Mouse (Mus musculus) heart, embryonic 14.5 days (tissue): Measurements from ENCODE around the gene Nom1. TPM values are rescaled to one million over a fixed set of nuclear protein-coding genes. Genes with fewer than 3 reads are reported as not detected.
A peak's percentile ranks its signal among the peaks of the same experiment; 100 is the strongest.

Experiments
- ATAC-seq: fragments of 200-750 bp; cut with Nextera tagmentation; 2 replicates; pipeline ENCODE4 v1.8.0; 2017; ENCODE audit warnings: low read depth, moderate TSS enrichment; ENCODE audit not compliant: insufficient number of reproducible peaks, insufficient read depth, low FRiP score
- H3K27ac ChIP-seq, 2 experiments: fragments of 200-500 bp in 1 of 2; fragments of 300-500 bp in 1 of 2; sonication (generic) in 1 of 2; replicated peaks in 1 of 2; 2 replicates each; pipeline ENCODE4 v1.5.1; 2012 to 2014; ENCODE audit warnings: low read depth in 2 of 2, low read length in 2 of 2, control low read depth in 1 of 2, mild to moderate bottlenecking in 1 of 2, mixed read lengths in 1 of 2; ENCODE audit not compliant: control insufficient read depth in 1 of 2, insufficient read depth in 1 of 2
- H3K27me3 ChIP-seq: fragments of 300-500 bp; sonication (generic); 2 replicates; pipeline ENCODE4 v1.6.1; 2014; ENCODE audit warnings: mild to moderate bottlenecking, low read length, control low read depth; ENCODE audit not compliant: control insufficient read depth, insufficient read depth
- H3K36me3 ChIP-seq: fragments of 300-500 bp; sonication (generic); 2 replicates; pipeline ENCODE4 v1.6.1; 2014; ENCODE audit warnings: mild to moderate bottlenecking, control low read depth, low read length, mixed read lengths; ENCODE audit not compliant: control insufficient read depth, insufficient read depth
- H3K4me1 ChIP-seq, 2 experiments: fragments of 200-500 bp in 1 of 2; fragments of 300-500 bp in 1 of 2; sonication (generic) in 1 of 2; 2 replicates each; pipeline ENCODE4 v1.6.1; 2012 to 2014; ENCODE audit warnings: low read length in 2 of 2, control low read depth in 1 of 2, mixed read lengths in 1 of 2; ENCODE audit not compliant: control insufficient read depth in 2 of 2, insufficient read depth in 2 of 2
- H3K4me2 ChIP-seq: fragments of 300-500 bp; sonication (generic); 2 replicates; pipeline ENCODE4 v1.6.1; 2014; ENCODE audit warnings: mild to moderate bottlenecking, low read length
- H3K4me3 ChIP-seq, 2 experiments: fragments of 200-500 bp in 1 of 2; fragments of 300-500 bp in 1 of 2; sonication (generic) in 1 of 2; 2 replicates each; pipeline ENCODE4 v1.5.1; 2012 to 2014; ENCODE audit warnings: low read length in 2 of 2, mild to moderate bottlenecking in 2 of 2, control low read depth in 1 of 2, low read depth in 1 of 2, moderate library complexity in 1 of 2; ENCODE audit not compliant: control insufficient read depth in 1 of 2, insufficient read depth in 1 of 2
- H3K9ac ChIP-seq: fragments of 300-500 bp; sonication (generic); 2 replicates; pipeline ENCODE4 v1.6.1; 2014; ENCODE audit warnings: mild to moderate bottlenecking, low read length
- H3K9me3 ChIP-seq: fragments of 300-500 bp; sonication (generic); 2 replicates; pipeline ENCODE4 v1.6.1; 2016; ENCODE audit warnings: low read length, control low read depth; ENCODE audit not compliant: control insufficient read depth
- whole genome bisulfite sequencing: fragments of 180-500 bp; shearing (Covaris S2); extraction: QIAGEN DNeasy Blood & Tissue Kit; methylation state at CpG from one replicate; pipeline ENCODE4 v1.1.7; 2014; 5-methylcytosine and 5-hydroxymethylcytosine counted together
- polyA plus RNA-seq: library from polyadenylated mRNA; unstranded; fragments of >200 nt; fragmentation: Nextera tagmentation; extraction: Ambion mirVana; gene quantifications from 2 replicates; pipeline ENCODE4 v1.2.1, GENCODE M21; 2014

Gene Nom1
- polyA plus RNA-seq, 1 experiment from 2014 or later, result 13.1 TPM

GRCm38 (mm10) chr5:29462943-29463686 lies 28.7 kb downstream of the Nom1 start:
- H3K36me3 ChIP-seq, result peaks cover 3% of the 10 kb centered on the region; the same call in 1 of the 2 replicates
- ATAC-seq, result no peak
- H3K4me3 ChIP-seq, result no peak overlapping the region
- no peak overlapping the region for H3K9ac ChIP-seq
- peaks cover 25% of the 10 kb centered on the region for H3K27me3 ChIP-seq
- no peaks in the 10 kb centered on the region for H3K9me3 ChIP-seq
- no peak overlapping the region for H3K4me2 ChIP-seq
- H3K27ac ChIP-seq, result no peak overlapping the region
- H3K4me1 ChIP-seq, result peaks cover 0 to under 1% of the 10 kb centered on the region in 2 experiments; a peak in 1 of 4 replicates
- WGBS, result 63% methylated on average over 9 of the region's 9 CpGs

- WGBS, result 4% methylated on average over 67 of the region's 67 CpGs
- no peaks in the 10 kb centered on the region for H3K9me3 ChIP-seq
- H3K27me3 ChIP-seq, result peaks cover 70% of the 10 kb centered on the region
- H3K4me3 ChIP-seq, result peak overlapping the region; percentile 45 to 49
- no peak overlapping the region for H3K27ac ChIP-seq
- no peaks in the 10 kb centered on the region for H3K36me3 ChIP-seq
- H3K4me1 ChIP-seq, result peaks cover 0 to 4% of the 10 kb centered on the region in 2 experiments; a peak in 2 of 4 replicates
- no peak for ATAC-seq
- peak overlapping the region; percentile 71 for H3K4me2 ChIP-seq
- H3K9ac ChIP-seq, result peak overlapping the region; percentile 32
Measured at GRCm38 (mm10) chr5:29467489-29468350, 33.3 kb downstream of the Nom1 start.

- Histone ChIP-seq H3K4me3 (peak overlapping the region; percentile 45 to 49), H3K36me3 (no peaks in the 10 kb centered on the region), H3K4me2 (peak overlapping the region; percentile 71), H3K9ac (peak overlapping the region; percentile 32), H3K9me3 (no peaks in the 10 kb centered on the region), H3K27ac (no peak overlapping the region), H3K4me1 (peaks cover 0 to 4% of the 10 kb centered on the region in 2 experiments; a peak in 2 of 4 replicates), H3K27me3 (peaks cover 78% of the 10 kb centered on the region)
- ATAC-seq, result no peak
- WGBS, result 3% methylated on average over 17 of the region's 17 CpGs
Measured at GRCm38 (mm10) chr5:29468351-29469065, 34.0 kb downstream of the Nom1 start.

GRCm38 (mm10) chr5:29469501-29469900 lies 35.0 kb downstream of the Nom1 start:
- Histone ChIP-seq H3K4me2 (no peak overlapping the region), H3K36me3 (no peaks in the 10 kb centered on the region), H3K4me1 (peaks cover 0 to 4% of the 10 kb centered on the region in 2 experiments; a peak in 2 of 4 replicates), H3K4me3 (no peak overlapping the region), H3K27me3 (peaks cover 88% of the 10 kb centered on the region), H3K9ac (no peak overlapping the region), H3K9me3 (no peaks in the 10 kb centered on the region), H3K27ac (no peak overlapping the region)
- ATAC-seq, result no peak
- 16% methylated on average over 4 of the region's 4 CpGs for WGBS

- Histone ChIP-seq H3K9me3 (no peaks in the 10 kb centered on the region), H3K4me1 (peaks cover 0 to 4% of the 10 kb centered on the region in 2 experiments; a peak in 2 of 4 replicates), H3K9ac (no peak overlapping the region), H3K4me2 (no peak overlapping the region), H3K27ac (no peak overlapping the region), H3K4me3 (no peak overlapping the region), H3K27me3 (peaks cover 95% of the 10 kb centered on the region), H3K36me3 (no peaks in the 10 kb centered on the region)
- 18% methylated on average over 5 of the region's 5 CpGs for WGBS
- ATAC-seq, result no peak
Measured at GRCm38 (mm10) chr5:29470271-29470670, 35.8 kb downstream of the Nom1 start.

- Histone ChIP-seq H3K4me3 (no peak overlapping the region), H3K4me1 (peaks cover 0 to 4% of the 10 kb centered on the region in 2 experiments; a peak in 2 of 4 replicates), H3K27me3 (peaks cover 97% of the 10 kb centered on the region), H3K9ac (no peak overlapping the region), H3K36me3 (no peaks in the 10 kb centered on the region), H3K27ac (no peak overlapping the region), H3K9me3 (no peaks in the 10 kb centered on the region), H3K4me2 (no peak overlapping the region)
- no peak for ATAC-seq
- WGBS, result 4% methylated on average over 20 of the region's 20 CpGs
Measured at GRCm38 (mm10) chr5:29470851-29471394, 36.5 kb downstream of the Nom1 start.

- no peak overlapping the region for H3K4me3 ChIP-seq
- H3K4me1 ChIP-seq, result peaks cover 0 to 4% of the 10 kb centered on the region in 2 experiments; a peak in 2 of 4 replicates
- no peak for ATAC-seq
- H3K36me3 ChIP-seq, result no peaks in the 10 kb centered on the region
- WGBS, result 6% methylated on average over 11 of the region's 11 CpGs
- H3K27me3 ChIP-seq, result peaks cover 99% of the 10 kb centered on the region
- H3K9ac ChIP-seq, result no peak overlapping the region
- H3K27ac ChIP-seq, result no peak overlapping the region
- no peaks in the 10 kb centered on the region for H3K9me3 ChIP-seq
- H3K4me2 ChIP-seq, result no peak overlapping the region
Measured at GRCm38 (mm10) chr5:29471396-29471795, 36.9 kb downstream of the Nom1 start.
